Mouse (Mus musculus) forebrain, embryonic 16.5 days (tissue): ENCODE measurements at regions not wholly inside any gene's neighbourhood (a gene's known extent, or its start where the extent isn't known, plus 50 kb on each side); places are given as distances from the start of the nearest gene placed in this dataset.

ENCODE experiments used
- ATAC-seq: fragments of 200-750 bp; cut with Nextera tagmentation; 2 replicates; pipeline ENCODE4 v1.8.0; 2017; ENCODE audit warnings: mild to moderate bottlenecking, moderate library complexity
- H3K27ac ChIP-seq: fragments of 300-500 bp; sonication (generic); 2 replicates; pipeline ENCODE4 v1.5.1; 2014; ENCODE audit warnings: low read length, control low read depth
- H3K27me3 ChIP-seq: fragments of 300-500 bp; sonication (generic); replicated peaks from 2 replicates; pipeline ENCODE4 v1.6.1; 2014; ENCODE audit warnings: low read length; ENCODE audit not compliant: control insufficient read depth, insufficient read depth
- H3K36me3 ChIP-seq: fragments of 300-500 bp; sonication (generic); 2 replicates; pipeline ENCODE4 v1.6.1; 2014; ENCODE audit not compliant: control insufficient read depth, insufficient read depth
- H3K4me1 ChIP-seq: fragments of 300-500 bp; sonication (generic); replicated peaks from 2 replicates; pipeline ENCODE4 v1.6.1; 2014; ENCODE audit warnings: low read length; ENCODE audit not compliant: control insufficient read depth, insufficient read depth
- H3K4me2 ChIP-seq: fragments of 300-500 bp; sonication (generic); 2 replicates; pipeline ENCODE4 v1.6.1; 2014; ENCODE audit warnings: mild to moderate bottlenecking, low read length, control low read depth
- H3K4me3 ChIP-seq: fragments of 300-500 bp; sonication (generic); replicated peaks from 2 replicates; pipeline ENCODE4 v1.5.1; 2014; ENCODE audit warnings: mild to moderate bottlenecking, low read length, control low read depth
- H3K9ac ChIP-seq: fragments of 300-500 bp; sonication (generic); replicated peaks from 2 replicates; pipeline ENCODE4 v1.6.1; 2014; ENCODE audit warnings: low read depth, low read length, control low read depth
- H3K9me3 ChIP-seq: fragments of 300-500 bp; sonication (generic); 2 replicates; pipeline ENCODE4 v1.6.1; 2016; ENCODE audit warnings: low read length; ENCODE audit not compliant: control insufficient read depth
- WGBS: fragments of 180-500 bp; shearing (Covaris S2); extraction: QIAGEN DNeasy Blood & Tissue Kit; methylation state at CpG from one replicate; pipeline ENCODE4 v1.1.7; 2014; 5-methylcytosine and 5-hydroxymethylcytosine counted together

- H3K9ac ChIP-seq: no peak overlapping the region
- no peak overlapping the region for H3K4me2 ChIP-seq
- no peaks in the 10 kb centered on the region for H3K36me3 ChIP-seq
- H3K27ac ChIP-seq: no peak overlapping the region
- ATAC-seq: no peak
- H3K4me1 ChIP-seq: no peaks in the 10 kb centered on the region
- H3K9me3 ChIP-seq: peaks cover 5% of the 10 kb centered on the region; the same call in 1 of the 2 replicates
- WGBS: 59% methylated on average over 3 of the region's 3 CpGs
- no peaks in the 10 kb centered on the region for H3K27me3 ChIP-seq
- no peak overlapping the region for H3K4me3 ChIP-seq
Measured at GRCm38 (mm10) chr7:66593619-66594018, 95.8 kb downstream of the Asb7 start.

DNA sequence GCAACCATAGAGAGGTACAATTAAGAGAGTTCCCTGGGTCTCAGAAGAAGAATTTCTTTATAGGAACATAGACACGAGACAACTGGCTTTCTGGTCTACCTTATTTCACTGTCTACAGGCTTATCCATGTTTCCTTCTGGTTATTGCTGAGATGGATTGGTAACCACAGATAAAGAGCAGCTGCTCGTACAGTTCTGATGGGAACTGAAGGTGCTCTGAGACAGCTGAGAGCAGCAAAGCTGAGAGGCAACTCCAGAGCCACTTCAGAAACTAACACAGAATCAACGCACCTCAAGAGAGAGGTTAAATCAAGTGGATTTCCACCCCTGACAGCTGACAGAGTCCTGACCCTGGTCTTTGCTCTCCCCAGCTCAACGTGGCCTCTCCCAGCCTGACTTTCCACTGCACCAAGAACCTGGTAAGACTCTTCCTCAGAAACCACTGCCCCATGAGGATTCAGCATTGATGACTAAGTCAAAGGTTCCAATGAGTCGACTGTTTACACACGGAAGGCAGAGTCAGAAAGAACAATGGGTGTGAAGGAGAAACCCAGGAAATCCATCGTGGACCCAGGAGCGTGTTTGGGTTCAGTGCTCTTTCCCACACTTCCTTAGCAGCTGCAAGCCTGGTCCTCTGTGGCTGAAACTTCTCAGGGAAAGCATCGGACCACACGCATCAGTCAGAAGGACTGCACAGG lies 97.7 kb downstream of the Asb7 start:
- Histone ChIP-seq H3K9ac (no peak overlapping the region), H3K36me3 (no peaks in the 10 kb centered on the region), H3K27ac (no peak overlapping the region), H3K4me1 (no peaks in the 10 kb centered on the region), H3K27me3 (no peaks in the 10 kb centered on the region), H3K4me3 (no peak overlapping the region), H3K9me3 (peaks cover 5% of the 10 kb centered on the region; the same call in 1 of the 2 replicates), H3K4me2 (no peak overlapping the region)
- ATAC-seq: no peak
- 89% methylated on average over 10 of the region's 10 CpGs for WGBS

GRCm38 (mm10) chr7:66586511-66586910 lies 102.9 kb downstream of the Asb7 start:
- H3K4me3 ChIP-seq: no peak overlapping the region
- WGBS: 82% methylated on average over 1 of the region's 1 CpGs
- no peak overlapping the region for H3K27ac ChIP-seq
- peaks cover 5% of the 10 kb centered on the region; the same call in 1 of the 2 replicates for H3K9me3 ChIP-seq
- H3K36me3 ChIP-seq: no peaks in the 10 kb centered on the region
- H3K4me2 ChIP-seq: no peak overlapping the region
- H3K4me1 ChIP-seq: no peaks in the 10 kb centered on the region
- no peaks in the 10 kb centered on the region for H3K27me3 ChIP-seq
- ATAC-seq: no peak
- H3K9ac ChIP-seq: no peak overlapping the region

DNA sequence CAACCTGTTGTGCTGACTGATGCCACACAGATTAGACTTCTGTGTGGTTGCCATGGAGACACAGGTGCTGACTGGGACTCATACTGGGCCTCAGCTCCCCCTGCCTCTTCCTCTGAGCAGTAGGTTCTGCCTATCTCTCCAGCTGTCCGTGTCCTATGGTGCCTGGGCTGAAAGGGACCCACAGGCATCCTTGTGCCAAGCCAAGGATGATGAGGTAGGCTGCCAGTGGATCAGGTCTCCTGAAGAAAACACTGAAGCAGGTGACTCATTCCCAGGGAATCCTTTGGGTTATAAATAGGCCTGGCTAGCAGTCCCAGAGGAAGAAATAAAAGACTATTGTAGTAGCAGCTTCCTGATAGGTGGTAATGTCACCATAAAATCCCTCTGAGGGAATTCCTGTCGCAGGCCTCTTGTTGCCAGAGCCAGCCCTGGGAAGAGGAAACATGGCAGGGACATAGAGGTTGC lies 108.7 kb downstream of the Asb7 start:
- H3K9me3 ChIP-seq: no peaks in the 10 kb centered on the region
- 23% methylated on average over 2 of the region's 2 CpGs for WGBS
- H3K4me1 ChIP-seq: no peaks in the 10 kb centered on the region
- H3K4me3 ChIP-seq: no peak overlapping the region
- no peak overlapping the region for H3K4me2 ChIP-seq
- H3K27ac ChIP-seq: no peak overlapping the region
- H3K36me3 ChIP-seq: no peaks in the 10 kb centered on the region
- no peak overlapping the region for H3K9ac ChIP-seq
- H3K27me3 ChIP-seq: no peaks in the 10 kb centered on the region
- ATAC-seq: no peak

DNA sequence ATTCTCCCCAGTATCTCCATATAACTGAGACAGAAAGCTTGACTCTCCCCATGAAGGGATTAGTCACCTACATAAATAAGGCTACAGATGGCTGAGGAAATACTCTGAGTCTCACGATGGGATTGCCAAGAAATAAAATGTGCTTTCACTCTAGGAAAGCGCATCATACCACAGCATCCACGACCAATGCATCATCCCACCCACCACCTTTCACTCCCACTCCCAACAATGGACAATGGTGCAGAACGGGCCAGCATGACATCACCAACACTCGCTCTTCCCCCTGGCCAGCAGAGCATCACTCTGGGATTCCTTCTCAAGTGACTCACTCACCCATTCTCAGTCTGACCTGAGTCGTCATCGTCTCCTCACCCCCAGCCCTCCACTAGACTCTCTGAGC lies 113.1 kb downstream of the Asb7 start:
- H3K4me3 ChIP-seq: no peak overlapping the region
- no peak overlapping the region for H3K4me2 ChIP-seq
- ATAC-seq: no peak
- H3K36me3 ChIP-seq: no peaks in the 10 kb centered on the region
- no peaks in the 10 kb centered on the region for H3K27me3 ChIP-seq
- no peak overlapping the region for H3K9ac ChIP-seq
- H3K4me1 ChIP-seq: no peaks in the 10 kb centered on the region
- 84% methylated on average over 7 of the region's 7 CpGs for WGBS
- no peaks in the 10 kb centered on the region for H3K9me3 ChIP-seq
- H3K27ac ChIP-seq: no peak overlapping the region

DNA sequence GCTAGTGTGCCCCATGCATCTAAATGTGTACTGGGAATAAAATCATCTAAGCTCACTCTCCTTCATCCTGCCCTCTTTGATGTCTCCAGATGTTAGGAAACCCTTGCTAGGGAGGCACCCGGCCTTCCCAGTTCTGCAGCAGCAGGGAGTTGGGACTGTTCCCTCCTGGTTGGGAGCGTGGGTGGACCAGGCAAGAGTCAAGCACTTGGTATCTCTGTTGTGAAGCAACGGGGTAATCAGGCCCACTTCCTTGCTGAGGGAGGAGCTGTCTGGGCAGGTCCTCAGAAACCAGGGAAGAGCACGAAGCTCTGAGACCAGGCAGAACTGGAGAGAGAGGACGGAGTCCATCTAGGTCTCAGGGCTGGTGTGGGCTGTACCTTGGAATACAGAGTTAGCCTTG lies 117.9 kb downstream of the Asb7 start:
- ATAC-seq: no peak
- no peaks in the 10 kb centered on the region for H3K36me3 ChIP-seq

DNA sequence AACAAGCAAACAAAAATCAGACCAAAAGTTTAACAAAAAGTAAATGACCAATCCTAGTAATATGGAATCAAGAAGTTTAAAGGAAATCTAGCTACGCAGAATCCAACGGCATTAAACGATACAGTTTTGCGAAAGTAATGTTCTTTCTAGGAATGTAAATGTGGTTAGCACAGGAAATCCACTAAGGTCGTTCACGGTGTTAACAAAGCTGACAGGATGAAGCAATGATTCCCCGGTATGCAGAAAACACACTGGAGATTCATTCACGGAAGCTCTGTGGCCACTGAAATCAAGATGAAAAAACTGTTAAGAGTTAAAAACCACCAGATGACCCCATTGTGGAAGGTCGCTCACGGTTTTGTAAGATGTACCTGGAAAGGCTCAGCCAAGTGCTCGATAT lies 120.4 kb upstream of the Aldh1a3 start:
- ATAC-seq: no peak
- WGBS: 91% methylated on average over 11 of the region's 11 CpGs
- no peaks in the 10 kb centered on the region for H3K9me3 ChIP-seq

More for the DNA sequence above, 117.9 kb downstream of the Asb7 start:
- Histone ChIP-seq H3K9me3 (no peaks in the 10 kb centered on the region), H3K9ac (no peak overlapping the region), H3K4me2 (no peak overlapping the region), H3K27me3 (no peaks in the 10 kb centered on the region), H3K4me3 (no peak overlapping the region), H3K27ac (no peak overlapping the region), H3K4me1 (no peaks in the 10 kb centered on the region)
- WGBS: 83% methylated on average over 5 of the region's 5 CpGs

DNA sequence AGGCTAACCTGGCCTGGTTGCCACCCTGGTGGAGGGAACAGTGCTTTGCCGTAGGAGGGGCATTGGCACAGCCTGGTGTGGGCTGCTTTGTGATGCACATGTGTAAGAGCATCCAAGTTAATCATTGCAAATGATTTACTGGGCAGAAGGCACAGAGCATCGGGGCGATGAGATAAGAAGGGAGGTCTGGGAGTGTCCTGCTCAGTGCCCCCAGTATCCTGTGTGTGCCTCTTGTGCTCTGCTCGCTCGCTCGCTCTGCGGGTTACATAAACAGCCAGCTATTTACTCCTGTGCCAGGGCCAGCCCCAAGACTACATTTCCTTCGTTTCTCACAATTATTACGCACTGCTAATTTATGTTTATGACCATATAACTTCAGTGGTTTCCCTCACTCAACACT lies 117.9 kb upstream of the Aldh1a3 start:
- H3K9ac ChIP-seq: no peak overlapping the region
- no peaks in the 10 kb centered on the region for H3K27me3 ChIP-seq
- no peak overlapping the region for H3K4me2 ChIP-seq
- WGBS: 81% methylated on average over 9 of the region's 9 CpGs
- no peaks in the 10 kb centered on the region for H3K9me3 ChIP-seq
- H3K4me1 ChIP-seq: no peaks in the 10 kb centered on the region
- H3K4me3 ChIP-seq: no peak overlapping the region
- no peak overlapping the region for H3K27ac ChIP-seq
- ATAC-seq: no peak
- no peaks in the 10 kb centered on the region for H3K36me3 ChIP-seq

More for the DNA sequence above, 120.4 kb upstream of the Aldh1a3 start:
- no peak overlapping the region for H3K27ac ChIP-seq
- no peak overlapping the region for H3K9ac ChIP-seq
- H3K27me3 ChIP-seq: no peaks in the 10 kb centered on the region
- H3K4me2 ChIP-seq: no peak overlapping the region
- H3K4me3 ChIP-seq: no peak overlapping the region
- H3K36me3 ChIP-seq: no peaks in the 10 kb centered on the region
- no peaks in the 10 kb centered on the region for H3K4me1 ChIP-seq

DNA sequence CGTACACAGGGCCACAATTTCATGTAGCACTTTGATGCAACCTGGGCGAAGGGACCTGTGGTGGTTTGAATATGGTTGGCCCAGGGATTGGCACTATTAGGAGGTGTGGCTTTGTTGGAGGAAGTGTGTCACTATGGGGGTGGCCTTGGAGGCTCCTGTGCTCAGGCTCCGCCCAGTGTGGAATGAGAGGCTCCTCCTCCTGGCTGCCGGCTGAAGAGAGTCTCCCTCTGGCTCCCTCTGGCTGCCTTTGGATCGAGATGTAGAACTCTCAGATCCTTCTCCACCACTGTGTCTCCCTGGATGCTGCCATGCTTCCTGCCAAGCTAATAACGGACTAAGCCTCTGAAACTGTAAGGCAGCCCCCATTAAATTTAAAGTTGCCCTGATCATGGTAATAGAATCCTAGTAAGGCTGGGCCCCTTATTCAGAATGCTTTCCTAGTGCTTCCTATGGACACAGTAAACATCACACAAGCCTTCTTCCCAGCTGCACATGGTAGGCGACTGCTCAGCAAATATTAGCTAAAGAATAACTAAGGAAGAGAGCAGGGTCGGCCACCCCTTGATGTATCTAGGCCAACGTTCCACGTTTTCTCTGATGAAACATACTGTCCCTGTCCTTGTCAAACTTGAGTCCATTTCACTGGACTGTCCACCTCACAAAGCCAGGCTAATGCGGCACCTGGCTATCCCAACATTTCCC lies 117.2 kb upstream of the Aldh1a3 start:
- 84% methylated on average over 11 of the region's 11 CpGs for WGBS
- Histone ChIP-seq H3K4me2 (no peak overlapping the region), H3K27me3 (no peaks in the 10 kb centered on the region), H3K27ac (no peak overlapping the region), H3K4me1 (no peaks in the 10 kb centered on the region), H3K9ac (no peak overlapping the region), H3K9me3 (no peaks in the 10 kb centered on the region), H3K36me3 (no peaks in the 10 kb centered on the region), H3K4me3 (no peak overlapping the region)
- ATAC-seq: no peak
